Mouse (Mus musculus) heart, adult 18-20 months (tissue): ENCODE measurements around the gene Gm17428. TPM values are rescaled to one million over a fixed set of nuclear protein-coding genes. Genes with fewer than 3 reads are reported as not detected.

Experiments
- DNase-seq, 2 experiments: peaks; one replicate each; pipeline ENCODE4 v3.0.0; 2021 to 2022; ENCODE audit warnings: mixed read lengths in 1 of 2
- long read RNA-seq, 2 experiments: library from polyadenylated mRNA; stranded (forward); transcript quantifications; one replicate each; pipeline ENCODE4 v2.0.0; 2021
- total RNA-seq, 2 experiments: library from RNA; stranded (reverse); gene quantifications; 2 replicates each; pipeline ENCODE4 v1.2.3; 2021

Gene Gm17428
- total RNA-seq = not detected
- long read RNA-seq, experiment 1, partial matches to known transcripts = 0 of 2 reads
- long read RNA-seq, experiment 1, other reads (novel, unspliced or antisense) = 0 of 2 reads
- long read RNA-seq, experiment 2, partial matches to known transcripts = 0 of 1 reads
- long read RNA-seq, experiment 2, other reads (novel, unspliced or antisense) = 0 of 1 reads

DNA sequence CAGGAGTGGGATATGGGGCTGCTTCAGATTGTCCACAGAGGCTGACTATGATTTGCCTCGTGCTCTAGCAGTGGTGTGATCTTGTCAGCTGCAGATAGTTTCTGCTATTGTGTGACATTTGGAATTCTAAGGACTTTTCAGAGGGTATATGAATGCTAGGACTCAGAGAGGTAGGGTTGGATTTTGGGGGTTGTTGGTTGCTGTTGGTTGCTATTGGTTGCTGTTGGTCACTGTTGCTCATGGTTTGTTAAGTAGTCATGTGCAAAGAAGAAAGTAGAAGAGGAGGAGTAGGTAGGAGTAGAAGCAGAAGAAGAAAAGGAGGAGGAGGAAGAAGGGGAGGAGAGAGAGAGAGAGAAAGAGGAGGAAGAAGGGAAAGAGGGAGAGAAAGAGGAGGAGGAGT is at the start of gene Gm17428:
Gene Gm17428 (plus strand): TSS at position 301 of the 400 bp plus-strand sequence.
- no peak for DNase-seq

DNA sequence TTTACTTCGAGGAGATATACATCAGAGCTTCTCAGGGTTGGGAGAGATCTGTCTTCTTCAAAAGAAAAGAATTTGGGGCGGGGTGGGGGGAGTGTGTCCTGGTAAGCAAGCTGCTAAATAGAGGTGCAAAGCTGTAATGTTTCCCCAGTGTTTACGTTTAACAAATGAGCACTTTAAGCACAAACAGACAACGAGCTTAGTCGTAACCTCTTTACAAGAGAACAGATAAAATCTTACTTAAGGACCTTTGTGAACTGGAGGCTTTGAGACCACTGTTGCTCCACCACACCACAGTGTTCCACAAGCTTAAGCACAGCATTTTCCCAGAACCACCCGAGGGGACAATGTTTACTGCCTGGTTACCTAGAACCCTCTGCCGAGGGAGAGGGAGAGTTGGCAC is 49.4 kb upstream of the Gm17428 start:
- no peak for DNase-seq

GRCm38 (mm10) chr14:54929801-54930200 is 46.9 kb upstream of the Gm17428 start:
- peak in 1 of 2 experiments; percentile 10 for DNase-seq

- DNase-seq = peak in 1 of 2 experiments; percentile 10
These were observed 46.3 kb upstream of the Gm17428 start for GRCm38 (mm10) chr14:54930431-54930830.

DNA sequence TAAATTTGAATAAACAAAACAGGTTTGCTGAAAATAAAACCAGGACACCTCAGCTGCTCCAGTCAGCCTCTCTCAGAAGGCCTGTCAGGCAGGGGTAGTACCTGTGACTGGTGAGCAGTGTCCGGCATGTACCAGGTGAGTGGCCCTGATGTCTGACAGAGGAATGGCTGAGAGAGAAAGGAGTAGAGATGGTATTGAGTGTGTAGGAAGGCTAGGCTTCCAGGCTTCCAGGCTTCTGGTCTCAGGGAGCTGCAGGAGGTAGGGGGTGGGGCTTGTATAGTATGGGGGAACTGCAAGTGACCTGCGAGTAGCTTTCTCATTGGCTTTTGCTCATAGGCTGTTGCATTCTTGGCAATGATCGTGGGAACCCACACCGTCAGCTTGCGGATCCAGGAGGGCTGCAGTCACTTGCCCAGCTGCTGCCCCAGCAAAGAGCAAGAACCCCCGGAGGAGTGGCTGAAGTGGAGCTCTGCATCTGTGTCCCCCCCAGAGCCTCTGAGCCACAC is 44.0 kb upstream of the Gm17428 start, which contains the start of gene Il25:
Gene Il25 (plus strand): TSS at position 51 of the 506 bp plus-strand sequence.
- DNase-seq = no peak

DNA sequence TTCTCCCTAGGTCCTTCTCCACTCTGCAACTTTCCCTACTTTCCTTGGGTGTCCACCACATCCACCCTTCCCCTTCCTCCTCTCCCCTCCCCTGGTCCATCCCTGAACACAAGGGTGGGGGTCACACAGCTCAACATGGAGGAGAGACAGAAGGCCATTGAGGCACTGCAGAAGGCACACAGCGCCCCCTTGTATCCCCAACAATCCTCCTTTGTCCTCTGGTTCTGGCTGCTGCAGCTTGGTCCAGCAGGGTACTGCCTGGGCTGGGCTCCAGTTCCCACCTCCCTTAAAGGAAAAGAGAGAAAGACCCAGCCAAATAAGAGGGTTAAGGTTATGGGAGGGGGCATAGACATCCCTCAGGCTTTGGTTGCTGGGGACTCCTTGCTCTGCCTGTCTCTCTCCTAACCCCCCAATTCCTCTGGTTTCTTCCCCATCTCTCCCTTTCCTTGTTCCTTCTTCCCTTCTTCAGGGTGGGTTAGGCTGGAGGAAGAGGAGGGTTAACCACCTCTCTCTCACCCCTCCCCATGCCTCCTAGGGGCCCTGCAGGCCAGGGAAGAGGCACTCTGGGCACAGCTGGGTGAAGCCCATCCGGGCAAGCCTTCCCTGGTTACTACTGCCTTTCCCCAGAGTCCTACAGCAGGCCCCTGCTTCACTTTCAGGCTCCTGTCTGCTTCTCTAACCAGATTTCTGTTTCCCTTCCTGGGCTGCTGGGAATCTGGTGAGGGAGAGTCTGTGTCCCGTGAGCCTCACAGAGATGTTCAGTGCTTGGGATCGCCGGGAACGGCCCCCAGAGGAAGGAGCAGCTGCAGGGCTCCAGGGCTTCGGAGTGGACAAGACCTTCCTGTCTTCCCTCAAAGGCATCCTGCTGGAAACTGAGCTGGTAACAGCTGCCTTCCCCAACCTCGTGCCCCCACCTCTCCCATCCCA is 40.6 kb upstream of the Gm17428 start, which contains the start of gene Cmtm5:
Gene Cmtm5 (plus strand): TSS at position 358 of the 927 bp plus-strand sequence.
- peak in 1 of 2 experiments; percentile 7 for DNase-seq

DNA sequence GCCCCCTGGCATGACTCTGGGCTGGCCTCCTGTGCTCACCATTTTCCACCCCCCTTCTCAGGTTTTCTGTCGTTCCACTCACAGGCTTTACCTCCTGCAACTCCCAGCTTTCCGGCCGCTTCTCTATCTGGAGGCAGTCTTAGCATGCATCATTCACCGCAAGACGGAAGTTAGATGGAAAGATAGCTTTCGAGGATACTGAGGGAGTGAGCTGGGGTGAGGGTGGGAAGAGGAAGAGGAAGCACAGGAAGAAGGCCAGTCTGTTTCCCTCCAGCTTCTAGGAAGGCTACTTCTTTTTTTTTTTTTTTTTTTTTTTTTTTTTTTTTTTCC is 39.9 kb upstream of the Gm17428 start:
- no peak for DNase-seq

- peak in 1 of 2 experiments; percentile 5 for DNase-seq
These were observed 39.2 kb upstream of the Gm17428 start for GRCm38 (mm10) chr14:54937361-54938182.

GRCm38 (mm10) chr14:54938431-54939219 is 38.1 kb upstream of the Gm17428 start:
- peak; percentile 30 to 48 for DNase-seq

DNA sequence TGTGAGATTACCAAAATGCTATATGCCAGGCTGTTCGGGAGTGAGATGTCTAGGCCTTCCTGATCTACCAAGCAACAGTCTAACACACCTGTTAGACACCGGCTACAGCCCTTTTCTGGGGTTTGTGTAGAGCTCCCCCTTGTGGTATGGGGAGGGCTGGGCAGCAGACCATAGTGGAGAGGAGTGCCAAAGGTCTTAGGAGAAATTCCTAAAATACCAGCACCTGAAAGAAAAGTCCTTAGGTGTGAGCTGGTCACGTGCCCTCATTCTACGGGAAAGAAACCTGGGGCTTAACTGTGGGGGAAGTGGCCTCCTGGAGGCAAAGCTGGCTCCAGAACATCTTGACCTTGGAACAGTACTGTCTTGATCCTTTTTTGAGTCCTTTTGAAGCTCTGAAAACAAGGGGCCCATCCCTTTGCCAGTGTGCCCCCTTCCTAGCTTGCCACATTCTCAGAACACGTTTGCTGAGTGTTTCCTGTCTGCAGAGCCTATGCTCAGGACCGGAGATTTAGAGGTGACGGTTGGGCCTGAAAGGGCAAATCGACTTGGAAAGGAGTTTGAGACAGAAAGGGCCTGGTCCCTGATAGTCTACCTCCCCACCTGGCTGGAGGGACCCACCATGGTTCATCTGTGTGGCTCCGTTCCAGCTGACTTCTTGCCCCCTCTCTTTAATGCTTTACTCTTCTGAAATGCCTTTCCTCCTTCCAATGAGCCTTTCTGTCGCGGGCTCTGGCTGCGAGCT is 37.1 kb upstream of the Gm17428 start:
- peak; percentile 80 to 87 for DNase-seq

DNA sequence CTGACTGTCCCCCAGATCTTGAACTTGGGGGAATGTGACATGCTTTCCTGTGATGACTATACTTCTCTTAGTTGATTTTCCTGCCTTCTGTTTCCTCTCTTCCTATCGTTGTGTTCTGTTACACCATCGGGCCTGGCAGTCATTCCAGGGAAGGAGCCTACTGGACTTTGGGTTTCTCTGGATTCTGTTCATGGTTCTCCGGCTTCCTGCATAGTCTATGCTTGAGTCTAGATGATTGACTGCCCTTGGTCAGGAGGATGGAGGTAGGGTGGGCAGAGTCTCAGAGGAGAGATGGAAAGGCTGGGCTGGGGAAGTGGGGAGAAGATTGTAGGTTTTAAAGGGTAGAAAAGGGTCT is 36.6 kb upstream of the Gm17428 start:
- peak in 1 of 2 experiments; percentile 58 for DNase-seq

DNA sequence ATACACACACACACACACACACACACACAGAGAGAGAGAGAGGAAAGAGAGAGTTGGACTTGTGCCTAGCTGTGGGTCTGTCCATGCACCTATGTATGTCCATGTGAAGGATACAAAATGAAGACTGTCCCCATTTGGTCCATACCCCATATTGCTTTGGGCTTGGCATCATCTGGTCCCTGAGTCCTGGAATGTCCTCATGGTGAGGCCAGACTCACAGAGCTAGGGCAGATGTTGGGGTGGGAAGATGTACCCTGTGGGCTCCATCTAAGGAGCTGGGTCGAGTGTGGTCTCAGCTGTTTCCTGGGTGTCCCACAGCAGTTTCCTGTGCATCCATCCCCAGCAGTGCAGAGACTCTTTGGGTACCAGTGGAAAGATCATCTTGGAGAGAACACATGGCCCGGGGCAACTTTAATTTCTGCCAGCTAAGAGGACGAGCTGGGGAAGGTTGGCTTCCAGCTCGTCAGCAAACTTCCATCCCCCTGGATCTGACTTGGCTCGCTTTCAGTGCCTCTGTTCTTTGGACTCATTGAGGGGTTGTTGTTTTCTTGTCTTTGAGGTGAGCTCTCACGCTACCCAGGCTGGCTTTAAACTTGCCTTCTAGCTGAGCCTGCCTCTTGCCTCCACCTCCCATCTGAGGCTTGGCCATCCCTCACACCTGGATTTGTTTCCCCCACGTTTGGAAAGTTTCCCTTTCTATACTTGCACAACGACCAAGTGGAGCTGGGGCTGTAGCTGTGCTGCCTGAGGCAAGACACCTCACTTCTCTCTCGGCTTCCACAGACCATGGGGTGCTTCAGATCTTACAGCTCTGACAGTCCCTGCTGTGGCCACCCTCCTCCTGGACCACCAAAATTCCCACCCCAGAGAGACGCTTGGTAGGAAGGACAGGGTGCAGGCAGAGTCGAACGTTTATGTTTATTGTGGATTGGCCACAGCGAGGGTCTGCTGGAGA is 35.4 kb upstream of the Gm17428 start:
- peak; percentile 33 to 37 for DNase-seq

- DNase-seq = peak in 1 of 2 experiments; percentile 18
These were observed 34.3 kb upstream of the Gm17428 start for GRCm38 (mm10) chr14:54942479-54942878.

- no peak for DNase-seq
These were observed 32.8 kb upstream of the Gm17428 start for GRCm38 (mm10) chr14:54943971-54944370.

DNA sequence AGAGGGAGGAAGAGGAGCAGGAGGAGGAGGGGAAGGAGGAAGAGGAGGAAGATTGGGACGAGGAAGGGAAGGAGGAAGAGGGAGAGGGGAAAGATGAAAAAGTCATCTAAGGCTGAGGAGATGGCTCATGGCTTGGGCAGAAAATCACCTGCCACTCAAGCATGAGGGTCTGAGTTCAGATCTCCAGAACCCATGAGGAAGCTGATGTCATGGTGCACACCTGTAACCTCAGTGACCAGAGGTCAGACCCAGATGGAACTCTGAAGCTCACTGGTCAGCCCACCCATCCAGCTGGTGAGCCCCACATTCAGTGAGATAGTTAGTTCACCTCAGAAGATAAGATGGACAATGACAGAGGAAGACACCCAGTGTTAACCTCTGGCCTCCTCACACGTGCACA is 31.8 kb upstream of the Gm17428 start:
- peak in 1 of 2 experiments; percentile 11 for DNase-seq

- peak in 1 of 2 experiments; percentile 30 for DNase-seq
These were observed 30.6 kb upstream of the Gm17428 start for GRCm38 (mm10) chr14:54945975-54946704.

DNA sequence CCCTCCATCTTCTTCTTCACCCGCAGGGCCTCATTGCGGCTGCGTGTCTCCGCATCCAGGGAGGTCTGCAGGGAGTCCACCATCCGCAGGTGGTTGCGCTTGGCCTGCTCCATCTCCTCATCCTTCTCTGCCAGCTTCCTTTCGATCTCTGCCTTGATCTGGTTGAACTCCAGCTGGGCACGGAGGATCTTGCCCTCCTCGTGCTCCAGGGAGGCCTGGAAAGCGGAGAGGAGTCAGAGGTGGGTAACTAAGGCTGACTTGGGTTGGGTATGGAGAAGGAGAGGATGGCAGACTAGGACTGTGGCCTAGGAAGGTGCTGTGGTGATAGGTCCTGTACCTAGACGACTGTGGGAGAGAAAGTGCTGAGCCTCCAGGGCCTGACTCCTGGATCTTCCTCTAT is 29.7 kb upstream of the Gm17428 start:
- DNase-seq = peak in 1 of 2 experiments; percentile 31

GRCm38 (mm10) chr14:54948781-54949180 is 28.0 kb upstream of the Gm17428 start:
- no peak for DNase-seq

DNA sequence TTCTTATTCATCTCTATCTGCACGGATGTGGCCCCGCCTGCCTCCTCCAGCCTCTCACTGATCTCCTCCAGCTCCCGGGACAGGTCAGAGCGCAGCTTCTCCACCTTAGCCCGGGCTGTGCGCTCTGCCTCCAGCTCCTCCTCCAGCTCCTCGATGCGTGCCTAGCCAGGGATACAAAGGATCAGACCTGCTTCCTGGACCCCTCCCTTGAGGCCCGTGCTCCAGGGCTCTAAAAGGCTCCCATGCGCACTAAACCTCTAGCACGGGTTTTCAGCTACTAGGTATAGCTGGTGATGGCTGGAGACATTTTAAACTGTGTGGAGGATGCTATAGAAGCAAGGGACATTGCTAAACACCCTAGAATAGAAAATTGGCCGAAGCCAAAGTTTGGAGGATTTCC is 26.2 kb upstream of the Gm17428 start:
- DNase-seq = no peak
